Mouse (Mus musculus) erythroid progenitor cell, adult 5-6 weeks (primary cell): ENCODE results near the gene Aknad1. TPM values are rescaled to one million over a fixed set of nuclear protein-coding genes. Genes with fewer than 3 reads are reported as not detected.

Experiments used
- total RNA-seq, 2 experiments: library from RNA; stranded (forward) in 1 of 2; stranded (reverse) in 1 of 2; fragments of 150-400 nt in 1 of 2; fragments of 186-747, 209-891 nt in 1 of 2; gene quantifications; 2 replicates each; pipeline versions ENCODE4 v1.2.3 to v1.2.4; 2015 to 2017; ENCODE audit warnings: low replicate concordance in 2 of 2

Gene Aknad1
- total RNA-seq, 2 experiments from 2014 or later, result 0.42 TPM; not detected in 1

Other genes with a start within 250 kb of the Aknad1 start
- gene 1700013F07Rik, start 205.5 kb upstream of the Aknad1 start, total RNA-seq (2015; ENCODE audit: low replicate concordance), result not detected in 2 replicates
- not detected in 2 replicates for gene 1700013F07Rik, start 205.5 kb upstream of the Aknad1 start, total RNA-seq (2017; ENCODE audit: low replicate concordance)
- gene 5330417C22Rik, start 203.1 kb upstream of the Aknad1 start, total RNA-seq (2015; ENCODE audit: low replicate concordance), result not detected in 2 replicates
- not detected in 2 replicates for gene 5330417C22Rik, start 203.1 kb upstream of the Aknad1 start, total RNA-seq (2017; ENCODE audit: low replicate concordance)
- 9.7 and 13.0 TPM in 2 replicates for gene Tmem167b, start 177.2 kb upstream of the Aknad1 start, total RNA-seq (2015; ENCODE audit: low replicate concordance)
- 27.0 and 27.8 TPM in 2 replicates for gene Tmem167b, start 177.2 kb upstream of the Aknad1 start, total RNA-seq (2017; ENCODE audit: low replicate concordance)
- 1.7 and 7.6 TPM in 2 replicates for gene Taf13, start 168.0 kb upstream of the Aknad1 start, total RNA-seq (2015; ENCODE audit: low replicate concordance)
- gene Taf13, start 168.0 kb upstream of the Aknad1 start, total RNA-seq (2017; ENCODE audit: low replicate concordance), result 4.1 and 5.1 TPM in 2 replicates
- gene Wdr47, start 148.4 kb upstream of the Aknad1 start, total RNA-seq (2015; ENCODE audit: low replicate concordance), result 1.3 and 2.9 TPM in 2 replicates
- gene Wdr47, start 148.4 kb upstream of the Aknad1 start, total RNA-seq (2017; ENCODE audit: low replicate concordance), result 2.7 TPM in 1 of 2 replicates, not detected in the other
- 11.2 and 22.2 TPM in 2 replicates for gene Clcc1, start 85.7 kb upstream of the Aknad1 start, total RNA-seq (2015; ENCODE audit: low replicate concordance)
- 57.4 and 62.3 TPM in 2 replicates for gene Clcc1, start 85.7 kb upstream of the Aknad1 start, total RNA-seq (2017; ENCODE audit: low replicate concordance)
- gene Gpsm2, start 17.3 kb upstream of the Aknad1 start, total RNA-seq (2015; ENCODE audit: low replicate concordance), result 207 and 218 TPM in 2 replicates
- 236 and 282 TPM in 2 replicates for gene Gpsm2, start 17.3 kb upstream of the Aknad1 start, total RNA-seq (2017; ENCODE audit: low replicate concordance)
- gene Stxbp3, start 100.9 kb downstream of the Aknad1 start, total RNA-seq (2015; ENCODE audit: low replicate concordance), result 32.8 and 49.9 TPM in 2 replicates
- gene Stxbp3, start 100.9 kb downstream of the Aknad1 start, total RNA-seq (2017; ENCODE audit: low replicate concordance), result 33.5 and 51.2 TPM in 2 replicates
- gene Fndc7, start 150.3 kb downstream of the Aknad1 start, total RNA-seq (2015; ENCODE audit: low replicate concordance), result not detected in 2 replicates
- gene Fndc7, start 150.3 kb downstream of the Aknad1 start, total RNA-seq (2017; ENCODE audit: low replicate concordance), result not detected in 2 replicates
- gene Prpf38b, start 172.1 kb downstream of the Aknad1 start, total RNA-seq (2015; ENCODE audit: low replicate concordance), result 106 and 128 TPM in 2 replicates
- 197 and 285 TPM in 2 replicates for gene Prpf38b, start 172.1 kb downstream of the Aknad1 start, total RNA-seq (2017; ENCODE audit: low replicate concordance)
- not detected in 2 replicates for gene Henmt1, start 200.2 kb downstream of the Aknad1 start, total RNA-seq (2015; ENCODE audit: low replicate concordance)
- not detected in 2 replicates for gene Henmt1, start 200.2 kb downstream of the Aknad1 start, total RNA-seq (2017; ENCODE audit: low replicate concordance)
- not detected in 2 replicates for gene Gm9857, start 200.8 kb downstream of the Aknad1 start, total RNA-seq (2015; ENCODE audit: low replicate concordance)
- gene Gm9857, start 200.8 kb downstream of the Aknad1 start, total RNA-seq (2017; ENCODE audit: low replicate concordance), result not detected in 2 replicates